Mouse (Mus musculus) CD4-positive, CD25-positive, alpha-beta regulatory T cell, adult 4 months (primary cell): ENCODE results near the gene Igfbp5. TPM values are rescaled to one million over a fixed set of nuclear protein-coding genes. Genes with fewer than 3 reads are reported as not detected.

ENCODE experiments used
- ATAC-seq: one replicate; pipeline ENCODE4 v1.8.0; 2017
- polyA plus RNA-seq, 2 experiments: library from polyadenylated mRNA; unstranded; fragments of 100-300 nt; shearing (Covaris generic); gene quantifications; one replicate each; pipeline ENCODE4 v1.2.1; 2017

Gene Igfbp5
- polyA plus RNA-seq, result not detected

- ATAC-seq, result no peak
Observed at GRCm38 (mm10) chr1:72874287-72875211, at the start of gene Igfbp5. Gene Igfbp5 (minus strand): TSS chr1:72874884.

DNA sequence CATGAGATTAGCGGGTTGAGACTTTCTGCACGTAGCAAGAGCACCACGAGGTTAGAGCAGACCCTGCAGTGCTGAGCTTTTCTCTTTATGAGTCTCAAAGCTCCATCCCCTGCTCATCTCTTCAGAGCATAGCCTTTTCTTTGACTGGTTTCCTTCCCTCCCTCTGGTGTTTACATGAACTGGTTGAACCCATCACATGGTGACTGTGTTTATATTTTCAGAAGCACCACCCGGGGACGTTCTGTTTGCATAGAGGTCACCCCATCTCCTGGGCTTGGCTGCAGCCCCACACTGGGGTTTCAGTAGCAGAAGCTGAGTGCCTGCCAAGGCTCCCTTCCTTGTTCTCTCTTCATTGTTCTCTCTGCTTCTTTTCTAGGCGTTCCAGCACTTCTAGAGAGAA, 40.1 kb upstream of the Igfbp5 start:
- ATAC-seq, result no peak

- no peak for ATAC-seq
Observed at GRCm38 (mm10) chr1:72913073-72913472, 38.4 kb upstream of the Igfbp5 start.

GRCm38 (mm10) chr1:72895821-72896220, 21.1 kb upstream of the Igfbp5 start:
- ATAC-seq, result no peak

GRCm38 (mm10) chr1:72887910-72888309, 13.2 kb upstream of the Igfbp5 start:
- ATAC-seq, result no peak

- no peak for ATAC-seq
Observed at GRCm38 (mm10) chr1:72885819-72886169, 11.1 kb upstream of the Igfbp5 start.

GRCm38 (mm10) chr1:72885111-72885818, 10.6 kb upstream of the Igfbp5 start:
- no peak for ATAC-seq

DNA sequence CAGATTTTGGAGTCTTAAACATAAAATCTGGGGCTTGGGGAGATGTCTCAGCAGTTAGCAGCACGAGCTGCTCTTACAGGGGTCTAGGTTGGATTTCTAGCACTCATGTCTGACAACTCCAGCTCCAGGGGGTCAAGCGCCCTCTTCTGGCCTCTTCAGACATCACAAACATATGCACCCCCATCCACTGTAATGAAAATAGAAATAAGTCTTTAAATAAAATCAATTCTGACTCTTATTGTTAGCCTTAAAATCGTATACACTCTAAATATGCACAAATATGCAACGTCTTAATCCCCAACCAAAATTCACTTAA, 4.6 kb upstream of the Igfbp5 start:
- ATAC-seq, result no peak

DNA sequence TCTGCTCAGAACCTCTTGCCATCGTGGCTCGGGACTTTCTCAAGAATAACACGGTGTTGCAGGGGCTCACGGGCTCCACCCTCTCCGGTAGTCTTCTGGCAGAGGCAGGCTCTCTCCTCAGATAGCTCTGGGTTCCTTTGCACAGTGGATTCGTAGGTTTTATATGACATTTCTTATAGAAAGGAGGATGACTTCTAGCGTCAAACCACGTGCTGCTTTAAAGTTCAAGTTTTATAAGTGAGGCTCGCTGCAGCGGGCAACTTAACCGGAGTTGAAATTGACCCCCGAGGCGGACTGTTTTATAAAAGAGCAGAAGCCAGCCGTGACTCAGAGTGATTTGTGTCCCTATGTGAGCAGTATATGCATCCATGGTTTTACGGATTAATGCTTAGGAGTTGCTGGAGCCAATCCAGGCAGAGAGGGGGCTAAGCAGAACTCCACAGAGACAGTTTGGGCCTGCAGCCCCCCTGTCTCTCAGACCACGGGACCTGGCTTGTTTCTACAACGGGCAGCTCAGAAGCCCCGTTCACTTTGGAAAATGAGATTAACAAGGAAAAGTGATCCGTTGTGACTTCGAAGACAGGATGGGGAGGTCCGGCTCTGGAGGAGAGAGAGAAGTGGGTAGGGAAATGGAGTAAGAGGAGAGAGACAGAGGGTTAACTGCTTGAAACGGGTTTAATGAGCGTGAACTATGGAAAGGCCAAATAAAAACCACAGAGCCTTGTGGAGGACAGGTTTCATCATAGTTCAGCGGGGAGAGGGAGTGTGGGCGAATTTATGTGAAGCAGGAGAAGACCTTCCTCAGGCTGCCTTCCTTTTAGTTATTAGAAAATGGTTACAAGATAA, 4.0 kb upstream of the Igfbp5 start:
- ATAC-seq, result no peak

GRCm38 (mm10) chr1:72877892-72878291, 3.2 kb upstream of the Igfbp5 start:
- no peak for ATAC-seq

DNA sequence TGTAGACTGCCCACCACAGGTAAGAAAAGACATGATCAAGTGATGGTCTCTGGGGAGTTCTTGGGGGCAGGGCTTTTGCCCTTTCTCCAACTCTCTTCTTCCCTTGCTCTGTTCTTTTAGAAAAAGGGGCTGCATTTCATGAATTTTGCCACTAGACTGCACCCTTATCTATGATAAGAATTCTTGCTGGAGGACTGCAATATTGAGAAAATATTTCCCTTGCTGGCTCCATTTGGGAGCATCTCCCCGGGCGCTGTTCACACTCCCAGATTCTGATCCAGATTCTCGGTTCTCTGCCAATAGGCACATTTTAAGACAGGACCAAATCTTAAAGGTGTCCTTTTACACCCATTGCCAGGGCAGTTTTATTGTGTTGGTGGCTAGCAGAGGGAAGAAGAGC, 1.4 kb upstream of the Igfbp5 start:
- no peak for ATAC-seq

DNA sequence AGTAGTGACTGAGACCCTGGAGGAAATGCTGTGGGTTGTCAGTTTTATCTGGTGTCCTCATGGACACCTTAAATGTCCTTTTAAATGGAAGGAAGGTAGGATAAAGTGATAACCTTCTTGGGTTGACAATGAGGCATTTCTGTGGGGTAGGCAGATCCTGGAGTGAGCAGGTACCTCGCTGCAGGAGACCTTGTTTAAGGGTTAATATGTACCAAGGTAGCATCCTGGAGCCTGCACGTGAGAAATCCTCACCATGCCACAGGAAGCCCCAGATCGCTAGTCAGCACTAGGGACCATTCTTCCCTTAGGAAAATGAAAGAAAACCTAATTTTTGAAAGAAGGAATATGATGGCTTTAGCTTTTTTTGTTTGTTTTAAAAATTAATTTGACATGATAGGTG, 1.0 kb upstream of the Igfbp5 start:
- no peak for ATAC-seq

GRCm38 (mm10) chr1:72873511-72874286, 985 bp downstream of the Igfbp5 start:
- no peak for ATAC-seq

- ATAC-seq, result no peak
Observed at GRCm38 (mm10) chr1:72873078-72873477, 1.6 kb downstream of the Igfbp5 start.

- ATAC-seq, result no peak
Observed at GRCm38 (mm10) chr1:72872521-72872920, 2.2 kb downstream of the Igfbp5 start.

GRCm38 (mm10) chr1:72871697-72872411, 2.8 kb downstream of the Igfbp5 start:
- ATAC-seq, result no peak

DNA sequence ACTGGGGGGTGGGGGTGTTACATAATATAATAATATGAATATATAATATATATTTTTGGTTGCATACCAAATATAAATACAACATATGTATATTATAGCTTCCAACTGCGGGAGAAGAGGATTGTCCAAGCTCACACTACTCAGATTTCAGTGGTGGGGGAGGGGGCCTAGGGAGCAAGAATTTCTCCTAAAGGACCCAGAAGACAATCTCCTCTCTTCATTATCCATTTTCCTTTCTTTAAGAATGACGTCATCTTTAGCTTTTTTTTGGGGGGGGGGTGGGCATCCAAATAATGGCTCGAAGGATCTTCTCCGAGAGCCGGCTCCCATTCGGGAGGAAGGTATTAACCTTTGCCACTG, 3.4 kb downstream of the Igfbp5 start:
- no peak for ATAC-seq

DNA sequence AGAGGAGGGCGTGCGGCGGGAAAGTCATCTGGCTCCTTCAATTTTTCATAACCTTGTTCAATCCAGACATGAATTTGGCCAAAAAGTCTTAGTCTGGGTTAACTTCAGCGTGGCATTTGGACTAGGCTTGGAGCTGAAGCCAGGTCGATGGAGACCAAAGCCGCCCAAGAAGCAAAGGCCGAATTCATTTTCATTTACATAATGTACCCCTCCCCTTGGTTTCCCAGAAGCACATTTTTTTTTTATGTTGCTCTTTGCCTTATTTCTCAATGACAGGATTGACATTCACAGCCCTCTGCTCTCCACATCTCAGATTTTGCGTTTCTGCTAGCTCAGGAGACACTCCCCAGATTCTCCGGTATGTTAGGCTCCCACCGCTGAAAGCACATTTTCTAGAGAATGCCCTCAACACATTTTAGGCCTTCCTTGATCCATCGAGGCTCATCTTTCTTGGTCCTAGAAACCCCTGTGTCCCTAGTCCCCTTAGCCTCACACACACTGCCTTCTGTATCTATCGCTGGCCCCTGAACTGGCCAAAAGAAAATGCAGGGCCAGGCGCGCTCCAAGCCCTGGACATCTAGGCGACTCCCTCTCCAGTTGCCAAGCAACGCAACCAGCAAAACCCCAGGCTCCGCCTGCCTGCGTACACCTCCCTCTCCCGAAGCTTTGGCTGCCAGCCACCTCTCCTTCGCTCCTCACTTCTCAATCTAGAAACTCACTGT, 3.9 kb downstream of the Igfbp5 start:
- ATAC-seq, result no peak

GRCm38 (mm10) chr1:72869681-72870614, 4.7 kb downstream of the Igfbp5 start:
- ATAC-seq, result peak; percentile 57

GRCm38 (mm10) chr1:72869275-72869674, 5.4 kb downstream of the Igfbp5 start:
- no peak for ATAC-seq
